Mouse (Mus musculus) limb, embryonic 13.5 days (tissue): ENCODE measurements around the gene Enam. TPM values are rescaled to one million over a fixed set of nuclear protein-coding genes. Genes with fewer than 3 reads are reported as not detected.
"Not testable (repeated sequence)": the region's sequence is repeated elsewhere in the genome, so short reads cannot be mapped to it uniquely, and the experiment has no call there.

Experiments
- ATAC-seq: fragments of 200-750 bp; cut with Nextera tagmentation; 2 replicates; pipeline ENCODE4 v1.8.0; 2017; ENCODE audit warnings: low read depth, moderate number of reproducible peaks, moderate TSS enrichment; ENCODE audit not compliant: low FRiP score
- H3K27ac ChIP-seq: fragments of 300-500 bp; sonication (generic); 2 replicates; pipeline ENCODE4 v1.5.1; 2015; ENCODE audit warnings: inconsistent platforms, mild to moderate bottlenecking, moderate library complexity
- H3K27me3 ChIP-seq: fragments of 300-500 bp; sonication (generic); 2 replicates; pipeline ENCODE4 v1.6.1; 2015; ENCODE audit warnings: mild to moderate bottlenecking, inconsistent platforms
- H3K36me3 ChIP-seq: fragments of 300-500 bp; sonication (generic); 2 replicates; pipeline ENCODE4 v1.6.1; 2015; ENCODE audit warnings: inconsistent platforms, mild to moderate bottlenecking, moderate library complexity
- H3K4me1 ChIP-seq: fragments of 300-500 bp; sonication (generic); 2 replicates; pipeline ENCODE4 v1.6.1; 2015; ENCODE audit warnings: inconsistent platforms
- H3K4me2 ChIP-seq: fragments of 300-500 bp; sonication (generic); replicated peaks from 2 replicates; pipeline ENCODE4 v1.6.1; 2015; ENCODE audit warnings: inconsistent platforms, mild to moderate bottlenecking, moderate library complexity
- H3K4me3 ChIP-seq: fragments of 300-500 bp; sonication (generic); 2 replicates; pipeline ENCODE4 v1.5.1; 2015; ENCODE audit warnings: moderate library complexity, mild to moderate bottlenecking, inconsistent platforms
- H3K9ac ChIP-seq: fragments of 300-500 bp; sonication (generic); 2 replicates; pipeline ENCODE4 v1.6.1; 2015; ENCODE audit warnings: mild to moderate bottlenecking, inconsistent platforms
- H3K9me3 ChIP-seq: fragments of 300-500 bp; sonication (generic); 2 replicates; pipeline ENCODE4 v1.6.1; 2016; ENCODE audit warnings: inconsistent platforms
- WGBS: fragments of 180-500 bp; shearing (Covaris S2); methylation state at CpG from one replicate; pipeline ENCODE4 v1.1.7; 2015; 5-methylcytosine and 5-hydroxymethylcytosine counted together
- polyA plus RNA-seq: library from polyadenylated mRNA; unstranded; fragments of >200 nt; fragmentation: Nextera tagmentation; extraction: Ambion mirVana; gene quantifications from 2 replicates; pipeline ENCODE4 v1.2.1, GENCODE M21; 2015

Gene Enam
- polyA plus RNA-seq, 1 experiment from 2014 or later: 0.10 TPM

DNA sequence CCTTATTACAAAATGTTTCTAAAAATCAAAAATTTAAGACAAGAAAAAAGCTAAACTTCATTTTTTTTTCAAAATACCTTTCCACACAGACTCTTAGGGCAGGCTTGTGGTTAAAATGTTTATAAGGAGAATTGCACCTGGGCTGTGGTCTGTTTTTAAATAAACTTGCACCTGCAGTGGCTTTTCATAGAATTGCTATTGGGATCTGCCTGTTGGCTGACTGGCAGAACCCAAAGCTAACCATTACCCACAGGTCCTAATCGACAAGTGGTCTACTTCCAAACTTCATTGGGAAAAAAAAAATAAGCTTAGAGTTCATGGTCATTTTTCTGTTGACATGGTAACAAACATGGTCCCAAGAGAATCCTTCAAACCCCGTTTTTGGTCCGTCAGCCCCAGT lies 46.9 kb downstream of the Enam start:
- Histone ChIP-seq H3K27ac (no peak overlapping the region), H3K4me1 (no peaks in the 10 kb centered on the region), H3K9me3 (no peaks in the 10 kb centered on the region), H3K4me2 (no peak overlapping the region), H3K36me3 (no peaks in the 10 kb centered on the region), H3K27me3 (no peaks in the 10 kb centered on the region), H3K9ac (no peak overlapping the region), H3K4me3 (no peak overlapping the region)
- WGBS: 60% methylated on average over 3 of the region's 3 CpGs
- ATAC-seq: no peak

DNA sequence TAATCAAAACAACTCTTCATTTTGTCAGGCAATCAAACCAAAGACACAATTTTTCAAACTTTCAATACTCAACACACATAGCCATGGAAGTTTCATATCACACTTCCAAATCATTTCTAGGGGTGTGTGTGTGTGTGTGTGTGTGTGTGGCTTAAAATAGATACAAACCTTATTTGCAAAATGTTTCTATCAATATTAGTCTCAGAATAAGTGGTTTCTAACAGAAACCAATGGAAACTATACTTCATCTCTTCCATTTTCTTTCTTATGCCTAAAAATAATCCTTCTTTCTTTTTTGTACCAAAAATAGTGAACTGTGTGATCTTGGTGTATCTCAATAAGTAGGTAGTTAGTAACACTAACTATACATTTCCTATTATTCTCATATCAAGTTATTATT lies 53.1 kb downstream of the Enam start:
- no peak overlapping the region for H3K9ac ChIP-seq
- H3K27me3 ChIP-seq: no peaks in the 10 kb centered on the region
- H3K9me3 ChIP-seq: no peaks in the 10 kb centered on the region
- ATAC-seq: no peak
- H3K4me3 ChIP-seq: no peak overlapping the region
- H3K4me1 ChIP-seq: no peaks in the 10 kb centered on the region
- no peaks in the 10 kb centered on the region for H3K36me3 ChIP-seq
- no peak overlapping the region for H3K4me2 ChIP-seq
- no peak overlapping the region for H3K27ac ChIP-seq

DNA sequence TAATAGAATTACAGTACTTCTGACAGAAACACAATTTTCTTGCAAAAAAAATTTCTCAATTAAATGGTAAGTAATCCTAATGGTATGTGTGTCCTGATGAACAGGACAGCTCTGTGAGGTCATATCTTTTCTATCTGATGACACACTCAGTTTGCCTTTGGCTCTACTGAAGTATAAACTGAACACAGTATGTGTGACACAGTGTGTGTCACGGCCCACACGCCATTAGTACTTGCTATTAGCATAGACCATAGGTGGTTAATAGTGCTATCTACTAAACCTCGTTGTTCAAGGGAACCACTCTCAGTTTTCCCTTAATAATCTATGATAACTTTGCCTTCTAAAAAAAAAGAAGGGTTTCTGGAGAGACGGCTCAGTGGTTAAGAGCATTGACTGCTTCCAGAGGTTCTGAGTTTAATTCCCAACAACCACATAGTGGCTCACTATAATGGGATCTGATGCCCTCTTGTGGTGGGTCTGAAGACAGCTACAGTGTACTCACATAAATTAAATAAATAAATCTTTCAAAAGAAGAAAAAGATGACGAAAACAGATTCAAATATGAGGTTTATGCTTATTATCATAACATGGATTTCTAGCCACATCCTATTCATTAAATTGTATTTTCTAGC lies 55.0 kb downstream of the Enam start:
- ATAC-seq: 0 out of 2 replicates have a peak, but pooled peaks have one; percentile 67
- no peak overlapping the region for H3K9ac ChIP-seq
- no peaks in the 10 kb centered on the region for H3K27me3 ChIP-seq
- H3K27ac ChIP-seq: no peak overlapping the region
- H3K4me2 ChIP-seq: no peak overlapping the region
- 62% methylated on average over 5 of the region's 5 CpGs for WGBS
- H3K36me3 ChIP-seq: no peaks in the 10 kb centered on the region
- no peaks in the 10 kb centered on the region for H3K9me3 ChIP-seq
- H3K4me3 ChIP-seq: no peak overlapping the region
- H3K4me1 ChIP-seq: no peaks in the 10 kb centered on the region

DNA sequence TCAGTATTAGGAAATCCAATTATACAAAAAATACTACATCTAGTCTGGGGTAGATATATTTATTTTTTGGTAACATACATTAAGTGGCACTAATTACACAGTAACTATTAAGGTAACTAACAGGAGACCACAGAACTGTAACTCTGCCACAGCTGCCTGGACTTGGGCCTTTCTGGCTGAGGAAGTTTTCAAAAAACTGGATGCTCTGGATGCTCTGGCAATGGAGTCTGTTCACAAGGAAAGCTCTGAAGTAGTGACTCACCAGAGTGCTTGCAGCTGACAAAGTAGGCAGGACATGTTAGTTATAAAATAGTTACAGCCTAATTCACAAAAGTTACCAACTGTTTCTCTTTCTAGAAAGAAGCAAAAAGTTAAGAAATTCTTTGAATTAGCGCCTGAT lies 56.6 kb downstream of the Enam start:
- H3K27me3 ChIP-seq, H3K27ac ChIP-seq, H3K4me2 ChIP-seq, H3K9ac ChIP-seq, H3K36me3 ChIP-seq, H3K4me3 ChIP-seq, H3K9me3 ChIP-seq, ATAC-seq, H3K4me1 ChIP-seq: not testable (repeated sequence)
- WGBS: 86% methylated on average over 1 of the region's 1 CpGs

DNA sequence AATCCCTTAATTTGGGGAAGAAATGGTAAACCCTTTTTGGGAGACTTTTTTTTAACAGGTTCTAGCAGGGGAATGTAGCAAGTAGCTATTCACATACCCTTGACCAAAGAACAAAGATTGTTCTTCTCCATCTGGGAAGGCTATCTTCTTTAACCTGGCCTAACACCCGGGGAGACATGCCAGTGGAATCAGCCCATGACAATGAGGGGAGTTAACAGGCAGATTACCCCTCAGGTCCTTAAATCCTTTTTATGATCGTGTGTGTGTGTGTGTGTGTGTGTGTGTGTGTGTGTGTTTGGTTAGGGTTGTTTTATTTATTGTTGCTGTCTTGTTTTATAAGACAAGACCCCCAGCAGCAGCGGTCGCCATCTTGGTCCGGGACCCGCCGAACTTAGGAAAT lies 57.8 kb downstream of the Enam start:
- Histone ChIP-seq H3K27me3 (no peaks in the 10 kb centered on the region), H3K9ac (no peak overlapping the region), H3K9me3 (no peaks in the 10 kb centered on the region), H3K4me1 (no peaks in the 10 kb centered on the region), H3K36me3 (no peaks in the 10 kb centered on the region), H3K4me3 (no peak overlapping the region), H3K4me2 (no peak overlapping the region), H3K27ac (no peak overlapping the region)
- WGBS: 86% methylated on average over 7 of the region's 7 CpGs
- ATAC-seq: no peak

DNA sequence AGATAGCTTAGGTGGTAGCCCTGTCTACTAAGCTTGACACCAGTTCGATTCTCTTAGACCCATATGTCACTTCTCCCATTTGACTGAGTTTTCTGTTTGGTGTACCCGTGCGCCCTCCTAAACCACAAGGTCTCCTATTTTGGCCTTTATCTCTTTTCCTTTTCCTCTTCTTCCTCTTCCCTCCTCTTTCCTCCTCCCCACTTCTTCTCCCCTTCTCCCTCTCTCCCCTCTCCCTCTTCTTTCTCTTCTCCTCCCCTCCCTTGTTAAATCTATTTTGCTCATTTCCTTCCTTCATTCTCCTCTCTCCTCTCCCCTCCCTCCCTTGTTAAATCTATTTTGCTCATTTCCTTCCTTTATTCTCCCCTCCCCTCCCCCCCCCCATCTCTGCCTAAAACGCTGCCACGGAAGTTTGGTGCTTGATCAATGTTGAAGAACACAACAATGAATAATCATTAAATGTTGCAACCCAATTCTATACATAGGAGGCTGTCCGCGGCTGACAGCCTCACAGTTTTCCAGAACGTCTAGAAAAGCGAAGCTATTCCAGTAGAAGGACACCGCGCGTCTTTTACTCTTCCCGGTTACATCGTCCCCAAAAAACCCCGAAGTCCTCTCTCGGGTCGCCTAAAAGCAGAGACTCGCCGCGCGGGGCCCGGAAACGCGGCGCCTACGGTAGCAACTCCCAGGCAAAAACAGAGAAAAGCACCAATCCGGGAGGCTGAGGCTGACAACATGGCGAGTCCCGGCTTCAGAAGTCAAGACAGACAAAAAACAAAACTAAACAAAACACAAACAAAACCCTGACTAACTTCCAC lies 65.7 kb downstream of the Enam start:
- H3K9me3 ChIP-seq: no peaks in the 10 kb centered on the region
- H3K9ac ChIP-seq: peak overlapping the region; percentile 76
- H3K36me3 ChIP-seq: peaks cover 21% of the 10 kb centered on the region
- peaks cover 18% of the 10 kb centered on the region for H3K4me1 ChIP-seq
- H3K4me2 ChIP-seq: peak overlapping the region; percentile 66
- H3K4me3 ChIP-seq: peak overlapping the region; percentile 69
- ATAC-seq: peak; percentile 68
- 9% methylated on average over 29 of the region's 29 CpGs for WGBS
- peak overlapping the region; percentile 95 for H3K27ac ChIP-seq
- no peaks in the 10 kb centered on the region for H3K27me3 ChIP-seq

DNA sequence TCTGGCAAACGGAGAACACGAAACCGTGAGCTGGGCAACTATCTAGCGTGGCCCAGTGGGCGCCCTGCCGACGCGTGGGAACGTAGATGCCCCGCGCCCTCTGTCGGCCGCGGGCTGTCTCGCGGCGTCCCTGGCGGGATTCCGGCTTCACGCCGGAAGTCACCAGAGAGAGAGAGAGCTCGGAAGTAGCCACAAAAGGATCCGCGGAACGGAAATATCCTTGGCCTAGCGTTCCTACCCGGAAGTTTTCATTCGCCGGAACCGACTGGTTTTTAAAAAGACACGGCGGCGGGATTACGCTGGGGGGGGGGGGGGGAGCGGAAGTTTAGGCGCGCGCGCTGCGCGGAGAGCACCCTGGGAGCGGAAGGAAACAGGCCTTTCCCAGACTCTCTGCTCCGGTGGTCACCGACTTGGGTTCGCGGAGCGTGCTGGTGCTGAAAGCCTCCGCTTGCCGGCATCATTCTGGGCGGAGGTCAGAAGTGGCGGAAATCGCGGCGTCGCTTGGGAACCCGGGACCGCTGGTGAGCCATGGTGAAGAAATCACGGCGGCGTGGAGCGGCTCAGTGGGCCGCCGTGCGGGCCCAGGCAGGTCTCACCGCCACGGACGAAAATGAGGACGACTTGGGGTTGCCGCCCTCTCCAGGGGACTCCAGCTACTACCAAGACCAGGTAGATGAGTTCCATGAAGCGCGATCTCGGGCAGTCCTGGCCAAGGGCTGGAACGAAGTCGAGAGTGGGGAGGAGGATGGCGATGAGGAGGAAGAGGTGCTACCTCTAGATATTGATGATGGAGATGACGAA lies 66.5 kb downstream of the Enam start, which contains the start of gene Utp3:
Gene Utp3 (plus strand): TSS at position 377 of the 801 bp plus-strand sequence.
- Histone ChIP-seq H3K4me3 (peak within 1 kb of the TSS; percentile 69), H3K27me3 (no peaks in the 10 kb centered on the region), H3K4me1 (peaks cover 18% of the 10 kb centered on the region), H3K36me3 (peaks cover 21% of the 10 kb centered on the region), H3K9ac (peak within 1 kb of the TSS; percentile 85), H3K4me2 (peak within 1 kb of the TSS; percentile 98), H3K9me3 (no peaks in the 10 kb centered on the region), H3K27ac (peak within 1 kb of the TSS; percentile 95)
- ATAC-seq: peak; percentile 96
- under 1% methylated on average over 76 of the region's 76 CpGs for WGBS

Other genes starting within 250 kb of the Enam start
- gene Gm7714, start 219.1 kb upstream of the Enam start, polyA plus RNA-seq: not detected in 2 replicates
- not detected in 2 replicates for gene Prol1, start 170.7 kb upstream of the Enam start, polyA plus RNA-seq
- gene Amtn, start 111.9 kb upstream of the Enam start, polyA plus RNA-seq: 0.19 and 0.94 TPM in 2 replicates
- gene Ambn, start 32.0 kb upstream of the Enam start, polyA plus RNA-seq: 2.9 and 3.5 TPM in 2 replicates
- 0.27 TPM in 1 of 2 replicates, not detected in the other for gene Jchain, start 39.9 kb downstream of the Enam start, polyA plus RNA-seq
- 76.3 and 79.1 TPM in 2 replicates for gene Utp3, start 66.5 kb downstream of the Enam start, polyA plus RNA-seq
- 9.4 and 10.1 TPM in 2 replicates for gene Rufy3, start 77.1 kb downstream of the Enam start, polyA plus RNA-seq
- gene Grsf1, start 188.2 kb downstream of the Enam start, polyA plus RNA-seq: 53.0 and 54.8 TPM in 2 replicates
- 10.5 and 11.4 TPM in 2 replicates for gene Mob1b, start 232.9 kb downstream of the Enam start, polyA plus RNA-seq